Mouse (Mus musculus): Measurements from ENCODE around the gene Barhl2. TPM values are rescaled to one million over a fixed set of nuclear protein-coding genes. Genes with fewer than 3 reads are reported as not detected.

Gene Barhl2
- polyA plus RNA-seq (2016; fragmentation: Nextera tagmentation; extraction: Ambion mirVana), result 6.2 and 7.6 TPM in 2 replicates

DNA sequence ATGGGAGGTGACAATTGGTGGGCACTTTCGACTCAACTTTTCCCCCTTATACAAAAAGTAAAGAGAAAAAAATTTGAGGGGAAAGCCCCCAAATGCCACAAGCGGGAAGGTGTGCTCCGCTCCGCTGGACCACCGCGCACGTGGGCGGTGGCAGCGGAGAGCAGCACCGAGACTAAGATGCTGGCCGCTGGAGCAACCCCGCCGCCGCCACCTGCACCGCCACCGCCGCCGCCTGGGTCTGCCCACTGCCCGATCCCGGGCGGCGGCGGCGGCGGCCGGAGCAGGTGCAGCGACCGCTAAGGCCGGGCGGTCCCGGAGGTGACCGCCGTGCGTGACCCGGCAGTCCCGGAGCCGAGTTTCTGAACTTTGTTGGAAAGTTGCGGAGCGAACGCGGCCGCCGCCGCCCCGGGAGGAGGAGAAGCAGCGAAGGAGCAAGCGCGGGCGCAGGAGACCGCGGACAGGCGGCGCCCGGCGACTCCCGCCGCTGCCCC lies at the start of gene Barhl2:
Gene Barhl2 (minus strand): TSS at position 181 of the 491 bp plus-strand sequence.
- peak within 1 kb of the TSS; percentile 61 for H3K4me3 ChIP-seq (replicated peaks)
- H3K9me3 ChIP-seq, result no peaks in the 10 kb centered on the region
- H3K27me3 ChIP-seq, result peaks cover 95% of the 10 kb centered on the region
- H3K9ac ChIP-seq, result peak within 1 kb of the TSS; percentile 65
- under 1% methylated on average over 31 of the region's 57 CpGs for WGBS
- peak; percentile 37 for ATAC-seq (ENCODE audit: low FRiP score)
- H3K27ac ChIP-seq, result peak within 1 kb of the TSS; percentile 81
- H3K4me1 ChIP-seq, result peaks cover 45% of the 10 kb centered on the region
- peak within 1 kb of the TSS; percentile 89 for H3K4me2 ChIP-seq
- no peaks in the 10 kb centered on the region for H3K36me3 ChIP-seq (replicated peaks)

DNA sequence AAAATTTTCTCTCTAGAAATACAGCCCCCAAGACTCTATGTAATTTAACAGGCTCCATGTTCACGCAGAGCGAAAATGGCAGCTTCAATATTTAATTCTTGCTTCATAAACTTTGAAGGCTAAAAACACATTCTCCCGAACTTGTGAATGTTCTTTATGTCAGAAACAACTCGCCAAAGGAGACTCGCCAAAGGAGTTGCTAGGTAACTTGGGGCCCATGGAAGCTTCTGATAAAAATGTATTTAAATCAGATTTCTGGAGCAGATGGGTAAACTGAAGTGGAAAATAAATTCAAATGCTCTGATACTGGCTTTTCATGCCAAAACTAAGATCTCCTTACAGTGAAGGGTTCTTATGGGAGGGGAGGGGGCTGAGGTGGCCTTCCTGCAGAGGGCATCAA lies 48.1 kb upstream of the Barhl2 start:
- ATAC-seq (ENCODE audit: low FRiP score), result no peak
- Histone ChIP-seq H3K9ac (no peak overlapping the region), H3K27me3 (peaks cover 23% of the 10 kb centered on the region; the same call in 1 of the 2 replicates), H3K4me1 (peaks cover 23% of the 10 kb centered on the region), H3K27ac (no peak overlapping the region), H3K9me3 (no peaks in the 10 kb centered on the region), H3K4me2 (no peak overlapping the region), H3K4me3 (replicated peaks) (no peak overlapping the region), H3K36me3 (replicated peaks) (no peaks in the 10 kb centered on the region)
- 89% methylated on average over 5 of the region's 5 CpGs for WGBS

DNA sequence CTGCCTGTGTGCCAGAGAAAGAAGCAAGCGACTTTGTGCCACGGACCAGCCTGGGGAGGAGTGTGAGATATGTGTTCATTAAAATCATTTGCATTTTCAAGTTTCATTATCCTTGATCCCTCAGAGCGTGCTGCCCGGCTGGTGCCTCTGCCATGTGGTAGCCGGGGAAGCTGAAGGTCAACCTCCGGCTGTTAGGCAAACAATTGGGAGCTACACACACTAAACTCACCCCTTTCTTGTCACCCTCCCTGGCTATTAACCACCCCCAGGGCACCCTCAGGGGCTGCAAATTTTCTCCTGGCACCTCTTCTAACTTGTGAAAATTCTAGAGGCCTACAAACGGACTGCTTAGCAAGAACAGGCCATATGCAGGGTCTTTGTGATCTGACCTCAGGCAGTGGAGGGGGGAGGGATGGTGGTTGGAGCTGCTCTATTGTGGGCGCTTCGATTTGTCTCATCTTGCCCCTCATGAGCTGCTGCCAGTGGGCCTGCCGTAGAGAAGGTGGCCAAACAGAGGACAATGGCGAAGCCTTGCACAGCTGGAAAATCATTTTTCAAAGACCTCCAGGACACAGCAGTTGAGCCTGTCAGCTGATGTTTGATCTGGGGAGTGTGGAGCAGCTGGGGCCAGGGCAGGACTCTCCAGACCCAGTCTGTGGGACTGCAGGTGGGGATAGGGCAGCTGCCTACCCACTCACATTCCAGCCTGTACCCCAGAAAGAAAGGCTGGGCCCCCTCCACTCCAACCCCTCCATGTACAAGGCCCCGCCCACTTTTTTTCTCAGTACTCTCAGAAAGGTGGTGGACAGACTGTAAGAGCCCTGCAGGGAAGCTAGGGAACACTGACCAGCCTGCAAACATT lies 44.9 kb upstream of the Barhl2 start:
- Histone ChIP-seq H3K36me3 (replicated peaks) (no peaks in the 10 kb centered on the region), H3K9ac (no peak overlapping the region), H3K4me2 (no peak overlapping the region), H3K27me3 (peaks cover 23% of the 10 kb centered on the region; the same call in 1 of the 2 replicates), H3K4me1 (peaks cover 32% of the 10 kb centered on the region), H3K27ac (peak overlapping the region; percentile 53; the same call in 1 of the 2 replicates), H3K4me3 (replicated peaks) (no peak overlapping the region), H3K9me3 (no peaks in the 10 kb centered on the region)
- WGBS, result 50% methylated on average over 12 of the region's 12 CpGs
- peak; percentile 72 for ATAC-seq (ENCODE audit: low FRiP score)

DNA sequence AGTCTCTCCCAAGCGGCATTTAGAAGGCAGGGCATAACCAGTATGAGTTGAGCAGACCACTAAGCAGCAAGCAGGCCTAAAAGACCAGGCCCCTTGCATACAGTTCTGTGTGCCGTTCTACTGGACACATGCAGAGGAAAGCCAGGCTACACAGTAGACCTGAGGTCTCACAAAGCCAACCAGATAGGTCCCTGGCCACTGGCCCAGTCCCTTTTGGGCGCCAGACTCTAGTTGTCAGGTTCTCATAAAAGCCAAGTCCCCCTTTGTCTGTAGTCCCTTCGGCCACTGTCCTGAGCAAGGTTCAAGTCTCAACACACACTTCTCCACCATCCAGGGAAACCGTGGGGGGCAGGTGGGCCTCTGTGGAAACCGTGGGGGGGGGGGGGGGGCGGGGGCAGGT lies 44.3 kb upstream of the Barhl2 start:
- 0 out of 2 replicates have a peak, but pooled peaks have one; percentile 18 for ATAC-seq (ENCODE audit: low FRiP score)
- Histone ChIP-seq H3K36me3 (replicated peaks) (no peaks in the 10 kb centered on the region), H3K4me1 (peaks cover 32% of the 10 kb centered on the region), H3K4me3 (replicated peaks) (no peak overlapping the region), H3K9me3 (no peaks in the 10 kb centered on the region), H3K27me3 (peaks cover 24% of the 10 kb centered on the region; the same call in 1 of the 2 replicates), H3K4me2 (no peak overlapping the region), H3K9ac (no peak overlapping the region), H3K27ac (peak overlapping the region; percentile 53; the same call in 1 of the 2 replicates)
- WGBS, result 70% methylated on average over 6 of the region's 7 CpGs

DNA sequence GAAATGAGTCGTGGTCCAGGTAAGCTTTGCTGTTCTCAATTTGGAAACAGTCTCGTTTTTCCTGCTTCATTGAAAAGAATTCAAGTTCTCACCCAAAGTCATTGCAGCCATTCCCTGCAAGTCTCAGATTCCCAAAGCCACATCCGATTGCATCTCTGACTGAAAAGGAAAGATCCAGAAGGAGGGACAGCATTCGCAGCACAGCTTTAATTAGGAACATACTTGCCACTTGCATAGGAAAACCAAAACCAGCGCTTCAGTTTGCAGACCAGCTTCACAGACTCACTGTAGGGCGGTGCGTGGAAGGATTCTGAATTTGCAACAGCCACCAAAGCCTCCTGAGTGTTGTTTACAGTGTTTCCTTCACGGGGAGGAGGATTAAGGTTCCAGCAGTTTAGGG lies 33.8 kb upstream of the Barhl2 start:
- no peak overlapping the region for H3K4me2 ChIP-seq
- peaks cover 17% of the 10 kb centered on the region for H3K27me3 ChIP-seq
- H3K9ac ChIP-seq, result no peak overlapping the region

DNA sequence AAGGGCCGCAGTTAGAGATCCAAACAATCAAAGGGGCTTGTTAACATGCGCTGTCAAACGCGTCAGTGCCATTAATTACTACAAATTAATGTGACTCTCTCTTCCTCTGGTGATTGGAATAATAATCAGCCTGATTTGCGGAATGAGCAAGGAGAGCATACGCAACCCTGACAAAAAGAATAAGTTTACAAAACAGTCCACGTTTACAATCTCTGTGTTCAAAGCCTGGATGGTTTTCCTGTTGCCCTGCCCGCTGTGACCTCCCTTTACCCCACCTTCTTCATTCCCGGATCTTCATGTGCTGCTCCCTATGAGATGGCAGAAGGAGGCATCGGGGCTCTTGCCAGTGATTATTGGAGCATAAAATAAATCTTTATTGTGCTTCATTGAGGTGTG lies 14.1 kb upstream of the Barhl2 start:
- no peaks in the 10 kb centered on the region for H3K9me3 ChIP-seq
- H3K27me3 ChIP-seq, result peaks cover 77% of the 10 kb centered on the region
- H3K4me1 ChIP-seq, result peaks cover 47% of the 10 kb centered on the region
- no peak overlapping the region for H3K9ac ChIP-seq
- WGBS, result 3% methylated on average over 10 of the region's 10 CpGs
- H3K36me3 ChIP-seq (replicated peaks), result no peaks in the 10 kb centered on the region
- ATAC-seq (ENCODE audit: low FRiP score), result peak; percentile 28; the same call in 1 of the 2 replicates
- peak overlapping the region; percentile 61 for H3K4me2 ChIP-seq
- H3K27ac ChIP-seq, result peak overlapping the region; percentile 66
- no peak overlapping the region for H3K4me3 ChIP-seq (replicated peaks)

More for the DNA sequence above, 33.8 kb upstream of the Barhl2 start:
- ATAC-seq (ENCODE audit: low FRiP score), result no peak
- Histone ChIP-seq H3K9me3 (no peaks in the 10 kb centered on the region), H3K36me3 (replicated peaks) (no peaks in the 10 kb centered on the region), H3K4me1 (peaks cover 21% of the 10 kb centered on the region), H3K27ac (no peak overlapping the region), H3K4me3 (replicated peaks) (no peak overlapping the region)
- WGBS, result 59% methylated on average over 8 of the region's 8 CpGs

DNA sequence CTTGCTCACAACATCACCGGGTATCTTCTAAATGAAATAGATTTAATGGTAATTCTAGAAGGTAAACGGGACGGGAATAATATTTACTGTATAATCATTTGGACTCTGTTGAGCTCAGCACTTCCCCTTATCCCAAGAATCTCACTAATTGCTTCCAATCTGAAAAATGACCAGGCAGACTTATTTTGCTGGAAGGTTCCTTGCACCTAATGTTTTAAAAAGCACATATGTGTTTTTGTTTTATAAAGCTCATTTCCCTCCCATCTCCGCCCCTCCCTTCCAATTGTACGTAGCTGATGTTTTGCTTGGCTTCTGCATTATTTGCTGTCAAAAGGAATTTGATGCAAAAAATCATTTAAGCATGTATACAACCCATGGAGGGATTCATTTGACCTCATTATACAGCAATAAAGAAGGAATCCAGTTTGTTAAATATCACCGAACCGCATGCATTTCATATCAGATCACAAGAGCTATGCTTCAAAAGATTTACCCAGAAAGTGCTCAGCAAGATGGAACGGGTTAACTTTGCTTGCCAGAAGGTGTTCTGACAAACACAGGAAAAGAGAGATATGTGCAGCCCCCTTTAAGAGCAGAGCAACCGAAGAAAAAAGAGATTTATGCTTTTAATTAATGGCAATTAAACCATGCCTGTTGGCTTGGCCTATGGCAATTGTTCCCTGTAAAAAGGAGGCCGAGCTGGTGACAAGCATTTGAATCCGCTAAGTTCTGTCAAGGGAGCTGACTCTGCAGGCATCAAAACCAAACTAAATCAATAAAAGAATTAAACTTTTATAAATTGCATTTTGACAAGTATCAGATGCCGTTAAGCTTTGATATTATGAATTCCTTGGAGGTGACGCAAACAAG lies 13.5 kb upstream of the Barhl2 start:
- Histone ChIP-seq H3K9me3 (no peaks in the 10 kb centered on the region), H3K4me2 (peak overlapping the region; percentile 61), H3K4me1 (peaks cover 54% of the 10 kb centered on the region), H3K36me3 (replicated peaks) (no peaks in the 10 kb centered on the region), H3K4me3 (replicated peaks) (no peak overlapping the region), H3K27me3 (peaks cover 81% of the 10 kb centered on the region), H3K27ac (peak overlapping the region; percentile 43; the same call in 1 of the 2 replicates), H3K9ac (no peak overlapping the region)
- WGBS, result 5% methylated on average over 13 of the region's 13 CpGs
- peak; percentile 21; the same call in 1 of the 2 replicates for ATAC-seq (ENCODE audit: low FRiP score)

DNA sequence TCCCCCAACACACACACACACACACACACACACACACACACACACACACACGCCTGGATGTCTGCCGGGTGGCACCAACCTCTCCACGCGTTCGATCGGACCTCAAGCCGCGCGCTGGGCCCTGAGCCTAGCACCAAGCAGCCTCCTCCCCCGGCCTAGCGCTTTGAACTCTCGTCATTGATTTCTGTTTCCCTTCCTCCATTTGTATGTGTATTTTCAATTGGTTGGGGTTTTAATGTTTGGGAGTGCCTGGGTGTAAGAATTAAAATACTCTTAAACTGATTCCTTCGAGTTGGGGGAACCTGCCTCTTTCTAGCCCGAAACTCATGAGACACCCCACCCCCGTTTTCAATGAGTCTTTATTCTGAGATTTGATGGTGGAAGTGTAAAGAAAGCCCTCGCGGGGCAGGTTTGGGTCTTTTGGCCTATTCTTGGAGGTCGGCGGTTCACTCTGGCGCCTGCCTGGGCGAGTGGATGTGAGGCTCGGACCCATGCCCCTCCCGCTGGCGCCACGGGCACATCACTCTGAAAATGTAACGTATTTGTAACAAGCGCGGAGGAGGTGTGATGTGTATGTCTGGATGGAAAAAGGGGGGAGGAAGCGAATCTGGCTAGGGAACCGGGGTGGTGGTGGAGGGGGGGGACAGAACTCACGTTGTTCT lies 7.3 kb upstream of the Barhl2 start:
- H3K4me3 ChIP-seq (replicated peaks), result peak overlapping the region; percentile 23
- peak overlapping the region; percentile 47 for H3K4me2 ChIP-seq
- H3K36me3 ChIP-seq (replicated peaks), result no peaks in the 10 kb centered on the region
- peaks cover 76% of the 10 kb centered on the region for H3K4me1 ChIP-seq
- no peak for ATAC-seq (ENCODE audit: low FRiP score)
- WGBS, result 2% methylated on average over 31 of the region's 31 CpGs
- H3K9ac ChIP-seq, result peak overlapping the region; percentile 36
- peak overlapping the region; percentile 46; the same call in 1 of the 2 replicates for H3K27ac ChIP-seq
- H3K9me3 ChIP-seq, result no peaks in the 10 kb centered on the region
- peaks cover 99% of the 10 kb centered on the region for H3K27me3 ChIP-seq

DNA sequence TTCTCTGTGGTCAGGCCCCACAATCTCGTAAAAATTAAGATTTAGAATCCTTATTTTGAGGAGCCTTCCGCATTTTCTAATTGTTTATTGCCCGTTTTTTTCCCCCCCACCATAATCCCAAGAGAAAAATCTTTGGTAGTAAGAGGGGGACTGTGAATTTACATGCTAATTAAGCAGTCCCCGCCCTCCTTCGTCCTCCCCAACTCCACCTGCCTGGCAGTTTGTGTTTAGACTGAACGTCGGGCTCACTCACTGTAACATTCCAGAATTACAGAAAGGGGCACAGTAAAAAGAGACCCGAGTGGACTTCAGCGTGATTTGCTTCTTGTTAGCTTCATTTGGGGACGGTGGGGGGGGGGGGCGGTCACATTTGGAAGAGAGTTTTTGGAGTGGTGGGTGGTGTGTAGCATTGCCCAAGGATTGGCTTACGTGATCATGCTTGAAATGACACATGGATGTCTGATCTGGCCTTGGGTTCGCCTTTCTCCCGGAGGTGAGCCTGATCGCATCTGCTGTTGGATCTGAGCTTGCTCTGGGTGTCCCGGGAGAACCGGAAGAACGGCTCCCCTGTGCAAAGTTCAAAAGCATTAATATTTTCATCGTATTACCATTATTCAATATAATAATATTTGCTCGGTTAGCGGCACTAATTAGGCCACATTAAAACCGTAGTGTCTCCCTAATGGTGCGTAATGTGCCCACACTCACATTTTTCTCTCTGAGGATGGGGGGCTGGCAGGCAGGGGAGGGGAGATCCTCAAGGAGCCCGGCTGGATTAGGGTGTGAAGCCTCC lies 6.6 kb upstream of the Barhl2 start:
- no peaks in the 10 kb centered on the region for H3K36me3 ChIP-seq (replicated peaks)
- H3K9ac ChIP-seq, result peak overlapping the region; percentile 36; the same call in 1 of the 2 replicates
- H3K27me3 ChIP-seq, result peaks cover 100% of the 10 kb centered on the region
- H3K27ac ChIP-seq, result peak overlapping the region; percentile 66
- peak overlapping the region; percentile 23 for H3K4me3 ChIP-seq (replicated peaks)
- H3K4me2 ChIP-seq, result peak overlapping the region; percentile 47
- ATAC-seq (ENCODE audit: low FRiP score), result no peak
- under 1% methylated on average over 23 of the region's 24 CpGs for WGBS
- H3K4me1 ChIP-seq, result peaks cover 75% of the 10 kb centered on the region
- H3K9me3 ChIP-seq, result no peaks in the 10 kb centered on the region

DNA sequence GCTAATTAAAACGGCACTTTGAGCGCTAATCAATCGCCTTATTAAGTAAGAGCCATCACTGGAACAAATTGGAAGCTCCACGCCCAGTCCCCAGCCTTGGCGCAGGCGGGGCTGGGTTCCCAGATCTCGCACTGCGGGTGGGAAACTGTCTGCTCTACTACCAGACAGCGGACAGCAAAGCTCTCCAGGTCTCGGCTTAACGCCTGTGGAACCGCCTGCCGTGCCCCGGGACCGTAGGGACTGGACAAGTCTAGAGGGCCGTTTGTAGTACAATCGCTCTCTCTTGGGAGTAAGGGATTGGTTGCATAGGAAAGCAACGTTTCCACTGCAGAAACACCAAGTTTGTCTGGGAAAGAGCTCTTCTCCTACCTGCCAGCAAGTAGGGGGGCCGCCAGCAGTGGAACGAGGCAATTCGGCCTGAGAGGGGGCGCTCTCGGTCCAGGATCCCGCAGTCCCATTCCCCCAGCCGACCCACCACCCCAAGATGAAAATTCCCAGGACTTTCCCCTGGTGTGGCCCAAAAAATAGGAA lies 5.8 kb upstream of the Barhl2 start:
- no peaks in the 10 kb centered on the region for H3K36me3 ChIP-seq (replicated peaks)
- peak overlapping the region; percentile 23 for H3K4me3 ChIP-seq (replicated peaks)
- peak overlapping the region; percentile 66 for H3K27ac ChIP-seq
- under 1% methylated on average over 25 of the region's 25 CpGs for WGBS
- H3K9me3 ChIP-seq, result no peaks in the 10 kb centered on the region
- peak overlapping the region; percentile 47 for H3K4me2 ChIP-seq
- ATAC-seq (ENCODE audit: low FRiP score), result peak; percentile 62; the same call in 1 of the 2 replicates
- peaks cover 100% of the 10 kb centered on the region for H3K27me3 ChIP-seq
- H3K4me1 ChIP-seq, result peaks cover 76% of the 10 kb centered on the region
- peak overlapping the region; percentile 3; the same call in 1 of the 2 replicates for H3K9ac ChIP-seq

DNA sequence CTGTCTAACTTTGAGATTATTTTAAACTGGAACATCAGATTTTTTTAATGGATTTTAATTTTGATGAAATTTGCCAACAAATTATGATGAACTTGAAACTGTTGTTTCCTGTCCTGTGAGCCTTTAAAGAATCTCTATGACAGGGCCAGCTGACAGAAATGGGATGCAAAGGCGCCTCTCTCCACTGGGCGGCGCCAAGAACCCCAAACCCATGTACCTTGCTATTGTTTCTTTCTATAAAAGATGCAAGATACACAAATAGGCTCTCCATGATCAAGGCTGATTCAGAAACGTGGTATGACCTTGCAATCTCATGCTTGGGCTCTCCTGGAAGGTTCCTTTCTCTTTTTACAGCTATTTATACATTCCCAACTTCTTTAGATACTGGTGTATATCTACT lies 3.9 kb upstream of the Barhl2 start:
- ATAC-seq (ENCODE audit: low FRiP score), result no peak
- Histone ChIP-seq H3K9ac (no peak overlapping the region), H3K4me3 (replicated peaks) (no peak overlapping the region), H3K4me1 (peaks cover 75% of the 10 kb centered on the region), H3K27me3 (peaks cover 99% of the 10 kb centered on the region), H3K9me3 (no peaks in the 10 kb centered on the region), H3K36me3 (replicated peaks) (no peaks in the 10 kb centered on the region), H3K4me2 (no peak overlapping the region), H3K27ac (no peak overlapping the region)
- 0% methylated on average over 4 of the region's 4 CpGs for WGBS
